Mouse (Mus musculus): ENCODE results near the gene Chrm5. TPM values are rescaled to one million over a fixed set of nuclear protein-coding genes. Genes with fewer than 3 reads are reported as not detected.

Chrm5 gene
- 0.08 TPM in 1 of 2 replicates, not detected in the other for polyA plus RNA-seq (2015; fragmentation: Nextera tagmentation; extraction: Ambion mirVana)

DNA sequence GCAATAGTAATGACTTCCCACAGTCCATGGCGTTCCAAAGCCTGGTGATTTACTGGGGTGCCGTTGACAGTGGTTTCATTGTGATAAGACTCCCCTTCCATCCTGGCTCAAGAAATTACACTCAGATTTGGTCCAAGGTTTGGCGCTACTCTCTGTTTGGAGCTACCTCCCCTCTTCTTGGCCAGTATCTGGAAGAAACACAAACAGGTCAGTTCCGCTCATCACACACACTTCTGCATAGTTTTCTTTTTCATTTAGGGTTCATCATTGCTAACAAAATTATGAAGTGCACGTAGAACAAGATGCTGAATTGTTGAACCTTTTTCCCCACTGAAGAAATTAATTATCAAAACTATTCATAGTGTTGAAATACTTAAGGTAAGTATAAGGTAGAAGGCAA lies at the start of gene Chrm5:
Chrm5 (minus strand) TSS at position 101 of the 400 bp plus-strand sequence.
- H3K4me2 ChIP-seq (ENCODE audit: low read depth, low read length), result no peak within 1 kb of the TSS
- H3K9me3 ChIP-seq (replicated peaks; ENCODE audit: control insufficient read depth, low read length), result no peaks in the 10 kb centered on the region
- H3K4me3 ChIP-seq (replicated peaks; ENCODE audit: low read length), result no peak within 1 kb of the TSS
- H3K27ac ChIP-seq (ENCODE audit: low read length), result no peak within 1 kb of the TSS
- no peak for ATAC-seq (ENCODE audit: insufficient read depth, low FRiP score)
- 86% methylated on average over 5 of the region's 5 CpGs for WGBS
- H3K36me3 ChIP-seq (ENCODE audit: control insufficient read depth, insufficient read depth, low read length), result no peaks in the 10 kb centered on the region
- H3K9ac ChIP-seq (ENCODE audit: low read length), result no peak within 1 kb of the TSS
- H3K27me3 ChIP-seq (ENCODE audit: control insufficient read depth, insufficient read depth, low read length), result no peaks in the 10 kb centered on the region
- no peaks in the 10 kb centered on the region; the same call in 1 of the 2 replicates for H3K4me1 ChIP-seq (ENCODE audit: control insufficient read depth, insufficient read depth, low read length)

DNA sequence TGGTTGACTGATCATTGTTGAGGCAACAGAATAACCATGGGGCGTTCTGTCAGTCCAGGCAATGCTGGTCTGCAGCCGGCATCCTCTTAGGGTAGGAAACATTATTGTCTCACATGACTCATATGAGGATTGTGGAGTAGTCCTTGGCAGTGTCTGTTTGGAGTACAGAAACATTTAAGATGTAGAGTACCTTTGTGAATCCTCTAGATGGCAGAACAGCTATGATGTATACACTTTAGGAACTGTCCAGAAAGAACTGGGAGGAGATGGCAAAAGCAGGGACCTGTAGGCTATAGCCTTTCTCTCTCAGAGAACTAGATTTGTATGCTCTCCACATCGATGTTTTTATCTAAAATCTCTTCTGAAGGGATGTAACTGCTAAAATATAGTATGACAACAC lies 46.4 kb upstream of the Chrm5 start:
- H3K27me3 ChIP-seq (ENCODE audit: control insufficient read depth, insufficient read depth, low read length), result no peaks in the 10 kb centered on the region
- H3K4me2 ChIP-seq (ENCODE audit: low read depth, low read length), result no peak overlapping the region
- H3K27ac ChIP-seq (ENCODE audit: low read length), result no peak overlapping the region
- no peak overlapping the region for H3K9ac ChIP-seq (ENCODE audit: low read length)
- H3K4me3 ChIP-seq (replicated peaks; ENCODE audit: low read length), result no peak overlapping the region
- WGBS, result 90% methylated on average over 3 of the region's 3 CpGs
- ATAC-seq (ENCODE audit: insufficient read depth, low FRiP score), result no peak
- H3K9me3 ChIP-seq (replicated peaks; ENCODE audit: control insufficient read depth, low read length), result no peaks in the 10 kb centered on the region
- no peaks in the 10 kb centered on the region for H3K36me3 ChIP-seq (ENCODE audit: control insufficient read depth, insufficient read depth, low read length)
- H3K4me1 ChIP-seq (ENCODE audit: control insufficient read depth, insufficient read depth, low read length), result no peaks in the 10 kb centered on the region

DNA sequence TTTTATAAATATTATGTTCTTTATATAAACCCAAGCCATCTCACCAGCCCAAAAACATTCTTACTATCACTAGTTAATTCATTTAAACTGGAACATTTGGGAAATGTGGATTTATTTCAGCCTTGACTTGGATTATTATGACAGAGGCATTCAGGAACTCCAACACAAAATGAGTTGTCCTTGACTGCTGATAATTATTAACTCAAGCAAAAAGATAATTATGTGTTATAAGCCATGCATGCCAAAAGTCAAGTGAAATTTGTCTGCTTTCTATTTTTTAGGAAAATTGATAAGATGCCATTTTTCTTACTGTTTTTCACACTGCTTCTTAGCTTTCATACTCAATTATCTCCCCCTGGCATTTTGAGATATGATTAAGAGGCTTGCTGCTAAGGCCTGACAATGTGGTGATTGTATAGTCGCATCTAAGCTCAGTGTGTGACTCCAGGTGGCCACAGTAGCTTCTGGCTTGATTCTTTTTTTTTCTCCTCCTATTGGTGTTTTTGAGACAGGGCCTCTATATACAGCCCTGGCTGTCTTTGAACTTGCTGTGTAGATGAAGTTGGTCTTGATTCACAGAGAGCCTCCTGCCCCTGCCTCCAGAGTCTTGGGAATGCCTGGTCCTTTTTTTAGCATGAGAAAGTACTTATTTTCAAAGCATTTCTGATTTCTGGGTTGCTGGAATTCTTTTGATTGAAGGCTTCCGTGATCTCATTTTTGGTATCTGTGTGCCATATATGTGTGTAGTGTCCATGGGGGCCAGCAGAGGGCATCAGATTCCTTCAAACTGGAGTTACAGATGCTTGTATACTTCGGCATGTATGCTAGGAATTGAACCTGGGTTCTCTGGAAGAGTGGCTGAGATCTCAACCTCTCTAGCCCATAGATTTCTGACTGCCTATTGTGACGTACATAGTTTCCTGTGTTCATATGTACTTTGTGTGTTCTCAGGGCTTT lies 40.2 kb upstream of the Chrm5 start:
- no peak for ATAC-seq (ENCODE audit: insufficient read depth, low FRiP score)
- Histone ChIP-seq H3K27ac (ENCODE audit: low read length) (no peak overlapping the region), H3K4me3 (replicated peaks; ENCODE audit: low read length) (no peak overlapping the region), H3K9ac (ENCODE audit: low read length) (no peak overlapping the region), H3K36me3 (ENCODE audit: control insufficient read depth, insufficient read depth, low read length) (no peaks in the 10 kb centered on the region), H3K4me2 (ENCODE audit: low read depth, low read length) (no peak overlapping the region), H3K27me3 (ENCODE audit: control insufficient read depth, insufficient read depth, low read length) (no peaks in the 10 kb centered on the region), H3K9me3 (replicated peaks; ENCODE audit: control insufficient read depth, low read length) (no peaks in the 10 kb centered on the region), H3K4me1 (ENCODE audit: control insufficient read depth, insufficient read depth, low read length) (no peaks in the 10 kb centered on the region)
- 86% methylated on average over 4 of the region's 4 CpGs for WGBS

DNA sequence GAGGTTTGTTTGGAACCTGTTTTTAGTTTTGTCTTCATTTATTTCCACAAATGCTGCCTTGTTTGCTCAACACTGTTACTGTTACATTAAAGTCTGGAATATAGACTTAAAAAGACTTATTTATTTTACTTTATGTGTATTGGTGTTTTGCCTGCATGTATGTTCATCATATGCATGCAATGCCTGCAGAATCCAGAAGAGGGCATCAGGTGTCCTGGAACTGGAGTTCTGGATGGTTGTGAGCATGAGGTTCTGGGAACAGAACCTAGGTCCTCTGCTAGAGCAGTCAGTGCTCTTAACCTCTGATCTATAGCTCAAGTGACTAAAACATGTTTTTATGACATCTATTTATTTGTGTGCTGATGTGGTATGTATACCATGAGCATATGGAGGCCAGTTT lies 38.0 kb upstream of the Chrm5 start:
- H3K36me3 ChIP-seq (ENCODE audit: control insufficient read depth, insufficient read depth, low read length), result no peaks in the 10 kb centered on the region
- H3K27me3 ChIP-seq (ENCODE audit: control insufficient read depth, insufficient read depth, low read length), result no peaks in the 10 kb centered on the region
- no peaks in the 10 kb centered on the region for H3K4me1 ChIP-seq (ENCODE audit: control insufficient read depth, insufficient read depth, low read length)
- H3K4me2 ChIP-seq (ENCODE audit: low read depth, low read length), result no peak overlapping the region
- H3K9me3 ChIP-seq (replicated peaks; ENCODE audit: control insufficient read depth, low read length), result no peaks in the 10 kb centered on the region
- no peak overlapping the region for H3K27ac ChIP-seq (ENCODE audit: low read length)
- H3K9ac ChIP-seq (ENCODE audit: low read length), result no peak overlapping the region
- H3K4me3 ChIP-seq (replicated peaks; ENCODE audit: low read length), result no peak overlapping the region
- no peak for ATAC-seq (ENCODE audit: insufficient read depth, low FRiP score)

DNA sequence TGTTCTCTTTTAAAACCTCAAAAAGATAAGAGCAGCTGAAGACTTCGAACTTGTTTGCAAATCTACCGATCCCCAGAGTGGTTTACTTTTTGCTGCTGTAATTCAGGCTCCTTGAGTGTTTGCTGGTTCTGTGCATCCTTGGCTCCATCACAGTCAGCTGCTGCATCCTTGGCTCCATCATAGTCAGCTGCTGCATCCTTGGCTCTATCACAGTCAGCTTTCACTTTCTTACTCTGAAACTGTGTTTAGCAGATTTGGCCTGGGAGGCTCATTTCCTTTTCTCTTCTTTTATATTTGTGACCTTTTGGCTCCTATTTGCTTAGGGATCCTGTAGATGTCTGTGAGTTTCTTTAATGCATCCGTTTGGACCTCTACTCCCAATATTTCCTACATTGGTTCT lies 36.6 kb upstream of the Chrm5 start:
- no peak overlapping the region for H3K27ac ChIP-seq (ENCODE audit: low read length)
- no peaks in the 10 kb centered on the region for H3K4me1 ChIP-seq (ENCODE audit: control insufficient read depth, insufficient read depth, low read length)
- ATAC-seq (ENCODE audit: insufficient read depth, low FRiP score), result no peak
- H3K4me3 ChIP-seq (replicated peaks; ENCODE audit: low read length), result no peak overlapping the region
- H3K36me3 ChIP-seq (ENCODE audit: control insufficient read depth, insufficient read depth, low read length), result no peaks in the 10 kb centered on the region
- H3K9ac ChIP-seq (ENCODE audit: low read length), result no peak overlapping the region
- no peaks in the 10 kb centered on the region for H3K27me3 ChIP-seq (ENCODE audit: control insufficient read depth, insufficient read depth, low read length)
- no peaks in the 10 kb centered on the region for H3K9me3 ChIP-seq (replicated peaks; ENCODE audit: control insufficient read depth, low read length)
- WGBS, result 71% methylated on average over 3 of the region's 3 CpGs
- H3K4me2 ChIP-seq (ENCODE audit: low read depth, low read length), result no peak overlapping the region

DNA sequence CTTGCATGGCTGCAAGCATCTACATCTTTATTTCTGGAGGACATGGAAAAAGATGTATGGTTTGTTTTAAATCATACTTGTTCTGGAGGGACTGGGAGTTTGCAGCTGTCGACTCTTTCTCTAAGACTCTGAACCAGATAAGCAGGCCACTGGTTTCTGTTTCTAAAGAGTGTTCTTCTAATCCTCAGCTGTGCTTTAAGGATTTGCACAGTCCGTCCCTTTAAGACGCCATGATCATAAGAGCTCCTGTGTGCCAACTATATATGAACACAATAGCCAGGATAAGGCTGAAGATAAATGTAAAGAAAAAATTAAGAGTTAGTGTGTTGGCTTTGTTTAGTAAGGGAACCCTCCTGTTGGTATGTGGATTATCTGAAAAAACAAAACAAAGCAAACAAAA lies 36.2 kb upstream of the Chrm5 start:
- Histone ChIP-seq H3K4me3 (replicated peaks; ENCODE audit: low read length) (no peak overlapping the region), H3K4me2 (ENCODE audit: low read depth, low read length) (no peak overlapping the region), H3K27me3 (ENCODE audit: control insufficient read depth, insufficient read depth, low read length) (no peaks in the 10 kb centered on the region), H3K4me1 (ENCODE audit: control insufficient read depth, insufficient read depth, low read length) (no peaks in the 10 kb centered on the region), H3K9me3 (replicated peaks; ENCODE audit: control insufficient read depth, low read length) (no peaks in the 10 kb centered on the region), H3K36me3 (ENCODE audit: control insufficient read depth, insufficient read depth, low read length) (no peaks in the 10 kb centered on the region), H3K9ac (ENCODE audit: low read length) (no peak overlapping the region), H3K27ac (ENCODE audit: low read length) (no peak overlapping the region)
- no peak for ATAC-seq (ENCODE audit: insufficient read depth, low FRiP score)
- 51% methylated on average over 3 of the region's 3 CpGs for WGBS

DNA sequence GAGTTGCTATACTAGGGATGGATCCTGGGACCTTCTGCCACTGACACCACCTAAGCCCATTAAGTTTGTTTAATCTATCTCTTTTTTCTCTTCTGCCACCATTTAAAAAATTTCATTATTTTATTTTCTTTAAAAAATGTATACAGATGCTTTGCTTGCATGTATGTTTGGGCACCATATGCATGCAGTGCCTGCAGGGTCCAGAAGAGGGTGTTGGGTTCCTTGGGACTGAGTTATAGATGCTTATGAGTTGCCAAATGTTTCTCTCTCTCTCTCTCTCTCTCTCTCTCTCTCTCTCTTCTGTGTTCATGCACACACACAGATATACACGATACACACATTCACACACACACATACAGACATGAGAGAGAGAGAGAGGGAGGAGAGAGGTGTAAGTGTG lies 32.5 kb upstream of the Chrm5 start:
- no peaks in the 10 kb centered on the region for H3K9me3 ChIP-seq (replicated peaks; ENCODE audit: control insufficient read depth, low read length)
- no peak overlapping the region for H3K4me2 ChIP-seq (ENCODE audit: low read depth, low read length)
- H3K9ac ChIP-seq (ENCODE audit: low read length), result no peak overlapping the region
- WGBS, result 95% methylated on average over 1 of the region's 1 CpGs
- H3K4me3 ChIP-seq (replicated peaks; ENCODE audit: low read length), result no peak overlapping the region
- no peak overlapping the region for H3K27ac ChIP-seq (ENCODE audit: low read length)
- H3K36me3 ChIP-seq (ENCODE audit: control insufficient read depth, insufficient read depth, low read length), result no peaks in the 10 kb centered on the region
- H3K4me1 ChIP-seq (ENCODE audit: control insufficient read depth, insufficient read depth, low read length), result no peaks in the 10 kb centered on the region
- no peak for ATAC-seq (ENCODE audit: insufficient read depth, low FRiP score)
- no peaks in the 10 kb centered on the region for H3K27me3 ChIP-seq (ENCODE audit: control insufficient read depth, insufficient read depth, low read length)

DNA sequence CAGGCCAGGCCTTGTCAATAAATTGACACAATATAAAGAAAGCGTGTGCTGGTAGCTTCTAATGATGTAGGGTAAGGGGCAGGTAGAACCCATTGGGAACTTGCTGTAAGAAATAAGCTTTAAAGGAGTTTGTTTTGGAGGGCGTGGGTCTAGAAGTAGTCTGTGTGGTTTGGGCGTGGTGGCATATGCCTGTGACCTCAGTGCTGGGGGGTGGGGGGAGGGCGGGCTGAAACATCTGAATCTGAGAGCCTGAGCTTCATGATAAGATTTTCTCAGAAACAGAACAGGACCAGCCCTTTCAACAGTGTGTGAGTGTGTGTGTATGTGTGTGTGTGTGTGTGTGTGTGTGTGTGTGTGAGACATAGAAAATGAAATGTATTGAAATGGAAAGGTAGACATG lies 29.6 kb upstream of the Chrm5 start:
- H3K4me3 ChIP-seq (replicated peaks; ENCODE audit: low read length), result no peak overlapping the region
- H3K9ac ChIP-seq (ENCODE audit: low read length), result no peak overlapping the region
- H3K4me1 ChIP-seq (ENCODE audit: control insufficient read depth, insufficient read depth, low read length), result no peaks in the 10 kb centered on the region
- H3K9me3 ChIP-seq (replicated peaks; ENCODE audit: control insufficient read depth, low read length), result no peaks in the 10 kb centered on the region
- ATAC-seq (ENCODE audit: insufficient read depth, low FRiP score), result peak; percentile 87
- no peaks in the 10 kb centered on the region for H3K36me3 ChIP-seq (ENCODE audit: control insufficient read depth, insufficient read depth, low read length)
- H3K4me2 ChIP-seq (ENCODE audit: low read depth, low read length), result no peak overlapping the region
- 56% methylated on average over 4 of the region's 4 CpGs for WGBS
- H3K27ac ChIP-seq (ENCODE audit: low read length), result no peak overlapping the region
- no peaks in the 10 kb centered on the region for H3K27me3 ChIP-seq (ENCODE audit: control insufficient read depth, insufficient read depth, low read length)

DNA sequence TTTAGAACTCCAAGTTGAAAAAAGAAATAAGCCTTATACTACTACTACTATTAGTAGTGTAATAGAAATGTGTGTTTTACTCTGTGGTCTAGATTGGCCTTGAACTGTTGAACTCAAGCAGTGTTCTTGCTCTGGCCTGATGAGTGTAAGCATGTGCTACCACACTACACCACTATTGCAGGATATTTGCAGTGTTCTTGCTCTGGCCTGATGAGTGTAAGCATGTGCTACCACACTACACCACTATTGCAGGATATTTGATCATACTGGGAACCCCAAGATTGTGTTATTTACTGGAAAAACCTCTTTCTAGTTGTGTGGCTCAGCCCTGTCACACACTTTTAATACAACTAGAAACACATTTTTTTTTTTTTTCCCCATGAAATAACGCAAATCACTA lies 26.9 kb upstream of the Chrm5 start:
- H3K9me3 ChIP-seq (replicated peaks; ENCODE audit: control insufficient read depth, low read length), result no peaks in the 10 kb centered on the region
- no peak overlapping the region for H3K27ac ChIP-seq (ENCODE audit: low read length)
- H3K4me2 ChIP-seq (ENCODE audit: low read depth, low read length), result no peak overlapping the region
- H3K9ac ChIP-seq (ENCODE audit: low read length), result no peak overlapping the region
- ATAC-seq (ENCODE audit: insufficient read depth, low FRiP score), result no peak
- H3K4me3 ChIP-seq (replicated peaks; ENCODE audit: low read length), result no peak overlapping the region
- no peaks in the 10 kb centered on the region for H3K36me3 ChIP-seq (ENCODE audit: control insufficient read depth, insufficient read depth, low read length)
- WGBS, result 94% methylated on average over 1 of the region's 1 CpGs
- no peaks in the 10 kb centered on the region for H3K27me3 ChIP-seq (ENCODE audit: control insufficient read depth, insufficient read depth, low read length)
- no peaks in the 10 kb centered on the region for H3K4me1 ChIP-seq (ENCODE audit: control insufficient read depth, insufficient read depth, low read length)
